Mouse (Mus musculus): ENCODE measurements around the gene Ugt1a10. TPM values are rescaled to one million over a fixed set of nuclear protein-coding genes. Genes with fewer than 3 reads are reported as not detected.

Gene Ugt1a10
- polyA plus RNA-seq, 1 experiment from 2014 or later, result not detected

- DNase-seq (ENCODE audit: low spot score), result no peak
- H3K27me3 ChIP-seq (ENCODE audit: low read depth, poor library complexity, severe bottlenecking), result no peaks in the 10 kb centered on the region
- no peaks in the 10 kb centered on the region for H3K9me3 ChIP-seq (replicated peaks)
- WGBS, result 93% methylated on average over 5 of the region's 5 CpGs
- no peak overlapping the region for H3K4me3 ChIP-seq
- no peaks in the 10 kb centered on the region for H3K4me1 ChIP-seq
- H3K27ac ChIP-seq (replicated peaks), result no peak overlapping the region
- no peaks in the 10 kb centered on the region for H3K36me3 ChIP-seq
Observed at GRCm38 (mm10) chr1:88186325-88186935, 131.2 kb downstream of the Ugt1a10 start.

GRCm38 (mm10) chr1:88192136-88192535, 136.9 kb downstream of the Ugt1a10 start:
- no peak for DNase-seq (ENCODE audit: low spot score)
- no peak overlapping the region for H3K27ac ChIP-seq (replicated peaks)
- H3K36me3 ChIP-seq, result no peaks in the 10 kb centered on the region
- H3K27me3 ChIP-seq (ENCODE audit: low read depth, poor library complexity, severe bottlenecking), result no peaks in the 10 kb centered on the region
- H3K9me3 ChIP-seq (replicated peaks), result no peaks in the 10 kb centered on the region
- H3K4me1 ChIP-seq, result no peaks in the 10 kb centered on the region
- WGBS, result 69% methylated on average over 3 of the region's 3 CpGs
- no peak overlapping the region for H3K4me3 ChIP-seq

DNA sequence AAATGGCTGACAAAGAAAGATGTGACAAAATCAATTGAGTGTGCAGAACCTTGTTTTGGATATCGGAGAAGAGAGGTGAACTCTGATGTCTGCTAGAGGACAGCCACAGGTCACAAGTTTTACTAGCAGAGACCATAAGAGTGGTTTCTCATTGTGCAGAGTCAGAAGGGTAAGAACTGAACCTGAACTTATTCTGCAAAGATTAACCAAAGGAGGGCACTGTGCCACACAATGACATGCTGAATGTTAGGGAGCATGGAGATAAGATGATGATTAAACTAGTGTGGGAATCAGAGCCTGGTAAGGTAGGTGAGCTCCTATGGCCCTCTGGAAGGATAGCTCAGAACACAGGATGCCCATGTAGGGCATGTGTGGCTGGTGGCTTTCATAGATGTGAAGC, 140.5 kb downstream of the Ugt1a10 start:
- WGBS, result 84% methylated on average over 1 of the region's 1 CpGs
- no peak for DNase-seq (ENCODE audit: low spot score)
- H3K9me3 ChIP-seq (replicated peaks), result no peaks in the 10 kb centered on the region
- no peak overlapping the region for H3K4me3 ChIP-seq
- peaks cover 5% of the 10 kb centered on the region; the same call in 1 of the 2 replicates for H3K27me3 ChIP-seq (ENCODE audit: low read depth, poor library complexity, severe bottlenecking)
- H3K27ac ChIP-seq (replicated peaks), result no peak overlapping the region
- no peaks in the 10 kb centered on the region for H3K36me3 ChIP-seq
- H3K4me1 ChIP-seq, result no peaks in the 10 kb centered on the region

DNA sequence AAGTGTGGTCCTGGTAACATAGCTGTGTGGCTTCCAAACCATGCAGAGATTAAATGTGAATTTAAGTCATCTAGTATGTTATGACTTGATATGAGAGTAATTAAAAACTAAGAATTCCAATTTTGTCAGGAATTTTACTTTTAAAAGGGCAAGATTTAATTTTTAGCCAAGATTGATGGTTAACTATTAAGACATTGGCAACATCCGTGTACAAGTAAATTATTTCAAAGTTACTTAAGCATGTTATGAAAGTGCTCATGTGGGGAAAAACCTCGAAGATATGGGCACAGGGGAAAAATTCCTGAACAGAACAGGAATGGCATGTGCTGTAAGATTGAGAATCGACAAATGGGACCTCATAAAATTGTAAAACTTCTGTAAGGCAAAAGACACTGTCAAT, 142.3 kb downstream of the Ugt1a10 start:
- Histone ChIP-seq H3K36me3 (no peaks in the 10 kb centered on the region), H3K4me3 (no peak overlapping the region), H3K9me3 (replicated peaks) (no peaks in the 10 kb centered on the region), H3K4me1 (no peaks in the 10 kb centered on the region), H3K27me3 (ENCODE audit: low read depth, poor library complexity, severe bottlenecking) (peaks cover 5% of the 10 kb centered on the region), H3K27ac (replicated peaks) (no peak overlapping the region)
- DNase-seq (ENCODE audit: low spot score), result no peak
- 85% methylated on average over 3 of the region's 3 CpGs for WGBS

GRCm38 (mm10) chr1:88199996-88200395, 144.8 kb downstream of the Ugt1a10 start:
- no peak overlapping the region for H3K27ac ChIP-seq (replicated peaks)
- H3K4me3 ChIP-seq, result no peak overlapping the region
- H3K27me3 ChIP-seq (ENCODE audit: low read depth, poor library complexity, severe bottlenecking), result peaks cover 13% of the 10 kb centered on the region
- peaks cover under 1% of the 10 kb centered on the region for H3K4me1 ChIP-seq
- no peak for DNase-seq (ENCODE audit: low spot score)
- H3K36me3 ChIP-seq, result 0 out of 2 replicates have a peak, but pooled peaks cover 5% of the 10 kb centered on the region
- WGBS, result 70% methylated on average over 2 of the region's 2 CpGs
- peaks cover 13% of the 10 kb centered on the region for H3K9me3 ChIP-seq (replicated peaks)

DNA sequence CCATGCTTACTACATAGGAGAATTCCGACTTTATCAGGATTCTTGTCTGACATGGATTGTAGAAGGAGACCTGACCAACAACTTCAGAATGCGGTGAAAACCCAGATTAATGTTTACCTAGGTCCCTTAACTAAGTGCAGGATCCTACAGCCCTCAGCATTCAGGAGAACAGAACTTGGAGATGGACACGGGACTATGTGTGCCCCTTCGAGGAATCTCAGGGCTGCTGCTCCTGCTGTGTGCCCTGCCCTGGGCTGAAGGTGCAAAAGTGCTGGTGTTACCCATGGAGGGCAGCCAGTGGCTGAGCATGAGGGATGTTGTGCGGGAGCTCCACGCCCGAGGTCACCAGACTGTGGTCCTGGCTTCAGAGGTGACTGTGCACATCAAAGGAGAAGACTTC, 145.3 kb downstream of the Ugt1a10 start, which contains the start of gene Ugt1a2:
TSS of gene Ugt1a2 (plus strand) at position 146 of the 400 bp plus-strand sequence.
- Histone ChIP-seq H3K9me3 (replicated peaks) (peaks cover 14% of the 10 kb centered on the region), H3K36me3 (0 out of 2 replicates have a peak, but pooled peaks cover 5% of the 10 kb centered on the region), H3K4me3 (no peak within 1 kb of the TSS), H3K4me1 (peaks cover 5% of the 10 kb centered on the region), H3K27ac (replicated peaks) (no peak within 1 kb of the TSS), H3K27me3 (ENCODE audit: low read depth, poor library complexity, severe bottlenecking) (peaks cover 14% of the 10 kb centered on the region)
- DNase-seq (ENCODE audit: low spot score), result no peak
- WGBS, result 82% methylated on average over 7 of the region's 7 CpGs

DNA sequence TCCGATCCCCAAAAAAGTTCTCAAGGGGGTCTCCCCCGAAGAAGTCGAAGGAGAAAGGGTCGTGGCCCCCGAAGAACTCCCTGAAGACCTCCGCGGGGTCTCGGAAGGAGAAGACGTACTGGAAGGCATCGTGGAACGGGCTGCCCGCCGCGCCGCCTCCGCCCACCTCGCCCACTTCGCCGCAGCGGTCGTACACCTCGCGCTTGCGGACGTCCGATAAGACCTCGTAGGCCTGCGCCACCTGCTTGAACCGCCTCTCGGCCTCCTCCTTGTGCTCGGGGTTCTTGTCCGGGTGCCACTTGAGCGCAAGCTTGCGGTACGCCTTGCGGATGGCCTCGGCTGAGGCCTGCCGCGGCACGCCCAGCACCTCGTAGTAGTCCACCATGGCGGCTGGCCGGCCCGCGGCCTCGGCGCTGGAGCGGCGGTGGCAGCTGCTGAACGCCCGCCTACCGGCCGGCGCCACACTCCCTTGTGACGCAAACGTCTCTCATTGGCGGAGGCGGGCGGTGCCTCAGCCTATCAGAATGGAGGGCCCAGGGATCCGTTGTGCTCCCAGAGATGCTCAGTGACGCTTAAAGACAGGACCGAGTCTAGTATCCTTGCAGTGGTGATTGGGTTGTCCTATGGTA, 150.2 kb downstream of the Ugt1a10 start, which contains the start of gene Dnajb3:
TSS of gene Dnajb3 (minus strand) at position 489 of the 629 bp plus-strand sequence.
- peak; percentile 88 for DNase-seq (ENCODE audit: low spot score)
- peaks cover 22% of the 10 kb centered on the region for H3K27me3 ChIP-seq (ENCODE audit: low read depth, poor library complexity, severe bottlenecking)
- WGBS, result 7% methylated on average over 62 of the region's 62 CpGs
- H3K27ac ChIP-seq (replicated peaks), result peak within 1 kb of the TSS; percentile 89
- 0 out of 2 replicates have a peak, but pooled peaks cover 5% of the 10 kb centered on the region for H3K36me3 ChIP-seq
- peaks cover 11% of the 10 kb centered on the region for H3K4me1 ChIP-seq
- H3K4me3 ChIP-seq, result peak within 1 kb of the TSS; percentile 54
- peaks cover 17% of the 10 kb centered on the region for H3K9me3 ChIP-seq (replicated peaks)

- Histone ChIP-seq H3K9me3 (replicated peaks) (peaks cover 17% of the 10 kb centered on the region), H3K27ac (replicated peaks) (no peak overlapping the region), H3K27me3 (ENCODE audit: low read depth, poor library complexity, severe bottlenecking) (peaks cover 22% of the 10 kb centered on the region), H3K36me3 (0 out of 2 replicates have a peak, but pooled peaks cover 5% of the 10 kb centered on the region), H3K4me3 (no peak overlapping the region), H3K4me1 (peaks cover 11% of the 10 kb centered on the region)
- 76% methylated on average over 2 of the region's 2 CpGs for WGBS
- no peak for DNase-seq (ENCODE audit: low spot score)
Observed at GRCm38 (mm10) chr1:88206843-88207479, 151.8 kb downstream of the Ugt1a10 start.

DNA sequence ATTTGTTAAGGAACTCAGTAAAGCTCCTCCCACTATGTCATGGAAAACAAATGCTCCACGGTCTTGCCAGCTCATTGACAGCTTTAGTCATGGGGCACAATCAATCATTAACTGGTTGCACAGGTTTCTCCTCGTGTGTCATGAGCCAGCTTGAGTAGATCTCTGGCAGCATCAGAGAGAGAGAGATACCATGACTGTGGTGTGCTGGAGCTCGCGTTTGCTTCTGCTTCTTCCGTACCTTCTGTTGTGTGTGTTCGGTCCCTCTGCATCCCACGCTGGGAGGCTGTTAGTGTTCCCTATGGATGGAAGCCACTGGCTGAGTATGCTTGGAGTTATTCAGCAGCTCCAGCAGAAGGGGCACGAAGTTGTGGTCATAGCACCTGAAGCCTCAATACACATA, 156.6 kb downstream of the Ugt1a10 start, which contains the start of gene Ugt1a1:
TSS of gene Ugt1a1 (plus strand) at position 148 of the 400 bp plus-strand sequence.
- Histone ChIP-seq H3K9me3 (replicated peaks) (peaks cover 3% of the 10 kb centered on the region), H3K27ac (replicated peaks) (no peak within 1 kb of the TSS), H3K4me3 (no peak within 1 kb of the TSS), H3K4me1 (no peaks in the 10 kb centered on the region), H3K27me3 (ENCODE audit: low read depth, poor library complexity, severe bottlenecking) (peaks cover 8% of the 10 kb centered on the region; the same call in 1 of the 2 replicates), H3K36me3 (no peaks in the 10 kb centered on the region)
- DNase-seq (ENCODE audit: low spot score), result peak; percentile 20
- 71% methylated on average over 8 of the region's 8 CpGs for WGBS

DNA sequence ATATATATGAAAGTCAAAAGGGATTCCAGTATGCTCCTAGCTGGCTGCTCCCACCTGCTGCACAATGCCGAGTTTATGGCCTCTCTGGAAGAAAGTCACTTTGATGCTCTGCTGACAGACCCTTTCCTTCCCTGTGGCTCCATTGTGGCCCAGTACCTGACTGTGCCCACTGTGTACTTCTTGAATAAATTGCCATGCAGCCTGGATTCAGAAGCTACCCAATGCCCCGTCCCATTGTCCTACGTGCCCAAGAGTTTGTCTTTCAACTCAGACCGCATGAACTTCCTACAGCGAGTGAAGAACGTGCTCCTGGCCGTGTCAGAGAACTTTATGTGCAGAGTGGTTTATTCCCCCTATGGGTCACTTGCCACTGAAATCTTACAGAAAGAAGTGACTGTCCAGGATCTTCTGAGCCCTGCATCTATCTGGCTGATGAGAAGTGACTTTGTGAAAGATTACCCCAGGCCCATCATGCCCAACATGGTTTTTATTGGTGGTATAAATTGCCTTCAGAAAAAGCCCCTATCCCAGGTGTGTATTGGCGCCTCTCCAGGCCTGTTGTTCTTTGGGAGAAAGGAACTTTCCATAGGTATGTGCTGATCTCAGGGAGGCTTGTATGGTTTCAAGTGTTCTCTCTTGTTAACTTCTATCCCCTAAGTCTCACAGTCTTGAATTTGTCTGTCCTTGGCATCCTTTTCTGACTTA, 157.3 kb downstream of the Ugt1a10 start:
- H3K4me1 ChIP-seq, result no peaks in the 10 kb centered on the region
- 64% methylated on average over 8 of the region's 8 CpGs for WGBS
- H3K36me3 ChIP-seq, result no peaks in the 10 kb centered on the region
- DNase-seq (ENCODE audit: low spot score), result peak; percentile 25
- H3K27ac ChIP-seq (replicated peaks), result no peak overlapping the region
- H3K4me3 ChIP-seq, result no peak overlapping the region
- 0 out of 2 replicates have a peak, but pooled peaks cover 1% of the 10 kb centered on the region for H3K27me3 ChIP-seq (ENCODE audit: low read depth, poor library complexity, severe bottlenecking)
- peaks cover 3% of the 10 kb centered on the region for H3K9me3 ChIP-seq (replicated peaks)

DNA sequence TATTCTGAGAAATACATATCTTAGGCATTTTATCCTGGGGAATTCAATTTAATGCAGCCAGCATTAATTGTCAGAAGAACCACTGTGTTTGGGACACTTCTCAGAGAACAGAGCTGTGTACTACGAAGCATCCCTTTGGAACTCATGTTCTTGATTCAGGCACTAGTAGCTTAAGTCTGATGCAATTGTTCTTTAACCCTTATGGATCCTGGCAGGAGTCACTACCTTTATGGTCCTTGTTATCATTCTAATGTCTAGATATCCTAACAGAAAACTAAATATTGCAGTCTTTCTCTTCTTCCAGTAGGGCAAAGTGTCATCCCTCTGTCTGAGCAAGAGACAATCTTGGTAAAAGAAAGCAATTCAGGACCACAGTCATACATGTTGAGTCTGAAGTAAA, 157.9 kb downstream of the Ugt1a10 start:
- 81% methylated on average over 1 of the region's 1 CpGs for WGBS
- no peaks in the 10 kb centered on the region for H3K36me3 ChIP-seq
- no peaks in the 10 kb centered on the region for H3K27me3 ChIP-seq (ENCODE audit: low read depth, poor library complexity, severe bottlenecking)
- H3K4me1 ChIP-seq, result no peaks in the 10 kb centered on the region
- no peak overlapping the region for H3K4me3 ChIP-seq
- H3K27ac ChIP-seq (replicated peaks), result no peak overlapping the region
- peaks cover 3% of the 10 kb centered on the region for H3K9me3 ChIP-seq (replicated peaks)
- no peak for DNase-seq (ENCODE audit: low spot score)

DNA sequence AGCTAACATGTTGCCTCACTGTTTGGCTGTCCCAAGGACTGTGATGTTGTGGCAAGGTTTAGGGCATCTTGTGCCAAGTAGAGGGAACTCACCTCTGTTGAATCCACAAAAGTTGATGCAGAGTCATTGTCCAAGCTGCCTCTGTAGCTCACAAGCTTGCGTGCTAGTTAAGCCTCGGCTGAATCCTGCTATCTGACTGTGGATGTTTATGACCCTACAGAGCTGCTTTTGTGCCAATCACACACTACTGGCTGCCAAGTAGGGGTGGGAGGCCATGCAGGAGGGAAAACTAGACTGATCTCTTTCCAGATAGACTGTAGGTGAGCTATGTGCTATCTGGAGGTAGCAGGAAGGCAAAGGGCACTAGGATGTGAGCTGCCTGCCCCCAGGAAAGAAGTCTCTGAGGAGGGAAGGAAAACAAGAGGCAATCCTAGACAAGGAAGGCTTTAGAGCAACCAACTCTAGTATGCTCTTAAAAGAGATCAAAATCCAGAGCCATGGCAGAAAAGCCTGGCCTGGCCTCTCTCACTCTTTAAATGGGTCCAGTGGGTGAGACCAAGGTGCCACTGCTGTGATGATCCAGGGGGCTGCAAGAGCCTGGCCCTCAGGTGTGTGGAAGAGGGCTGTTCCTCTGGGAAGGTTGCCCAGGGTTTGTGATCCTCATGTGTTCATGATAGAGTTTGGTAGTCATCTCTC, 158.7 kb downstream of the Ugt1a10 start:
- Histone ChIP-seq H3K27me3 (ENCODE audit: low read depth, poor library complexity, severe bottlenecking) (no peaks in the 10 kb centered on the region), H3K4me3 (no peak overlapping the region), H3K36me3 (no peaks in the 10 kb centered on the region), H3K4me1 (no peaks in the 10 kb centered on the region), H3K27ac (replicated peaks) (no peak overlapping the region), H3K9me3 (replicated peaks) (peaks cover 3% of the 10 kb centered on the region)
- WGBS, result 84% methylated on average over 2 of the region's 2 CpGs
- DNase-seq (ENCODE audit: low spot score), result peak; percentile 21
